Mouse (Mus musculus) cerebellum, adult 2 months (tissue): ENCODE results near the gene Nipsnap2.

Experiments
- CTCF ChIP-seq: fragments of 200-500 bp; IDR thresholded peaks from 2 replicates; pipeline ENCODE4 v1.5.1; 2011; ENCODE audit warnings: low read depth, mild to moderate bottlenecking, control low read depth, low read length, moderate library complexity, borderline replicate concordance; ENCODE audit not compliant: insufficient read depth
- POLR2A ChIP-seq: fragments of 200-500 bp; IDR thresholded peaks from 2 replicates; pipeline ENCODE4 v1.6.1; 2011; ENCODE audit warnings: low read length, control low read depth, borderline replicate concordance; ENCODE audit not compliant: insufficient read depth

DNA sequence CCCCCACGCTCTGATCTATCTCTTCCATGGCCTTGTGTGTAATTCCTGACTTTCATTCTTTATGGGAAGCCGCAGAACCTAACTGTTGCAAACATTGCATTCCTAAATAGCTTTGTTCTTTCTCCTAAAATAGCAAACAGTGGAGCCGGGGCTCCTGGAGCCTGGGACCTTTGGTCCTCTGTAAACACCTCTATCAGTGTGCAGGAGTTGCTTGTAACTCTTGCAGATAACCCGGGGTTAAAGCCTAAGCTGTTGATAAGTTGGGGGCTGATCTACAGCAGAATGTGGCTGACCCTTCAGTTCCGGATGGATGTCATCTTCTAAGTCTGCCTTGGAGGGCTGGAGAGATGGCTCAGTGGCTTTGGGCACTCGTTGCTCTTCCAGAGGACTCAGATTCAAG is 19.2 kb downstream of the Nipsnap2 start:
- TF ChIP-seq CTCF: no peak
- no peak for TF ChIP-seq POLR2A
